Mouse (Mus musculus) megakaryocyte, embryonic 14.5 days (primary cell): Measurements from ENCODE around the gene Arhgap28. TPM values are rescaled to one million over a fixed set of nuclear protein-coding genes. Genes with fewer than 3 reads are reported as not detected.

Experiments used
- H3K27me3 ChIP-seq: replicated peaks from 2 replicates; pipeline ENCODE3; 2012; ENCODE audit warnings: inconsistent platforms
- H3K36me3 ChIP-seq: replicated peaks from 2 replicates; pipeline ENCODE3; 2012; ENCODE audit warnings: low read length, inconsistent platforms, mixed read lengths
- H3K4me1 ChIP-seq: 2 replicates; pipeline ENCODE4 v1.6.1; 2012; ENCODE audit warnings: inconsistent platforms
- H3K4me3 ChIP-seq: replicated peaks from 2 replicates; pipeline ENCODE3; 2012; ENCODE audit warnings: moderate library complexity, mild to moderate bottlenecking, inconsistent platforms
- H3K9me3 ChIP-seq: 2 replicates; pipeline ENCODE4 v1.6.1; 2012; ENCODE audit warnings: inconsistent platforms
- FLI1 ChIP-seq: IDR thresholded peaks from 2 replicates; pipeline ENCODE4 v1.6.1; 2012; ENCODE audit warnings: low read length, inconsistent platforms, mixed read lengths
- GATA1 ChIP-seq: IDR thresholded peaks from 3 replicates; pipeline ENCODE4 v1.6.1; 2012; ENCODE audit warnings: mixed read lengths, low read length, inconsistent platforms, borderline replicate concordance
- polyA plus RNA-seq: library from polyadenylated mRNA; stranded (reverse); fragments of >175 nt; gene quantifications from 2 replicates; pipeline ENCODE4 v1.2.3, GENCODE M21; 2012; ENCODE audit warnings: low replicate concordance; ENCODE audit not compliant: insufficient read depth

Gene Arhgap28
- polyA plus RNA-seq, 1 experiment, result 0.13 TPM

GRCm38 (mm10) chr17:67889481-67890325, 114.2 kb downstream of the Arhgap28 start:
- no peak for TF ChIP-seq GATA1
- H3K4me3 ChIP-seq, result no peak overlapping the region
- no peaks in the 10 kb centered on the region for H3K4me1 ChIP-seq
- peaks cover 22% of the 10 kb centered on the region; the same call in 1 of the 2 replicates for H3K9me3 ChIP-seq
- no peaks in the 10 kb centered on the region for H3K36me3 ChIP-seq
- H3K27me3 ChIP-seq, result no peaks in the 10 kb centered on the region

DNA sequence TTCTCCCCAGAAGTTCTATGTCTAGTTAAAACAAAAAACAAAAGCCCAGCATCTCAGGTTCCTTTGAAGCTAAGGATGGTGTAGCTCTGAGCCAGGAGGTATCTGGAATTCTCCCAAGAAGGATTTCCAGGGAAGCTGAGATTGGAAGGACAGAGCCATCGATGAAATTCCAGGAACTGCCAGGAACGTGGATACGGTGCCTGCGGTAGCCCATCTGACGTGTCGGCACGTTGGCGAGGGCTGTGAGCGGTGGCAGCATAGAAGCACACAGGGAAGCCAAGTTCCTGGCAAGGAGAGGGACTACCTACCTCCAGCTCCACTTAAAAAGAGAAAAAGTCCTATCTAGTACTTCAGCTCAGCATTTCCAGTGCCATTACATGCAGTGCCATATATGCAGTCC, 115.8 kb downstream of the Arhgap28 start:
- Histone ChIP-seq H3K36me3 (no peaks in the 10 kb centered on the region), H3K4me3 (no peak overlapping the region), H3K27me3 (no peaks in the 10 kb centered on the region), H3K4me1 (no peaks in the 10 kb centered on the region), H3K9me3 (peaks cover 17% of the 10 kb centered on the region; the same call in 1 of the 2 replicates)
- TF ChIP-seq GATA1 (no peak), FLI1 (no peak)

DNA sequence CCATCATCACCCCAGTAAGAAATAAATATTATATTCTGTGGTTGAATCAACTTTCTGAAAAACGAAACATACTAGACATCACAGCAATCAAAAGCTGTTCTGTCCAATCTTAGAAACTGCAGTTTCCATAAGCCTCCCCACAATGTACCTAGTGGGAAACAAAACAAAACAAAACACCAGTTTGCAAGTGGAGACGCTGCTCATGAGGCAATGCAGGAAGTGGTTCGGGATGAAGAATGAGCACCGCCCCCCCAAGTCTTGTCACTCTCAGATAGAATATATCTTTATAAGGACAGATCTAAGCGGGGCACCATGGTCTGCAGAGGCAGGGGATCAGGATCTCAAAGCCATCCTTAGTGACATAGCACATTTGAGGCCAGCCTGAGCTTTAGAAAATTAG, 117.6 kb downstream of the Arhgap28 start:
- no peak for TF ChIP-seq FLI1
- no peak for TF ChIP-seq GATA1
- no peak overlapping the region for H3K4me3 ChIP-seq
- no peaks in the 10 kb centered on the region for H3K36me3 ChIP-seq
- H3K4me1 ChIP-seq, result no peaks in the 10 kb centered on the region
- no peaks in the 10 kb centered on the region for H3K27me3 ChIP-seq
- peaks cover 16% of the 10 kb centered on the region; the same call in 1 of the 2 replicates for H3K9me3 ChIP-seq

DNA sequence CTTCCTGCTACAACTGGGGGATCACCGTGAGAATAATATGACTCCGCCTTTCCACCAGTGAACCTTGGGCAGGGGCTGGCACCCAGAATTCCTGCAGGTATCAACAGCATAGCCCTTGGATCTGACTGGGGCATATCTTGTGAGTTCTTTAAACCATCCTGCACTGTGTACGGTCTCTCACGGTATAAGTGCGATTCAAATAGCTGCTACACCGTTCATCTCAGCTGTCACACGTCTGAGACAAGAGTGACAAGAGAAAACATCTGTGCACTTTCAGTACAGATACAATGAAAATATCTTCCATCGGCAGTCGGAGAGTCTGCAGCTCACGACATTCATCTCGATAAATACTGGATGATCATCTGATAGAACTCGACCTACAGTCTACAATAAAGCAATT, 126.3 kb downstream of the Arhgap28 start:
- Histone ChIP-seq H3K9me3 (peaks cover 18% of the 10 kb centered on the region), H3K27me3 (no peaks in the 10 kb centered on the region), H3K4me3 (no peak overlapping the region), H3K36me3 (no peaks in the 10 kb centered on the region), H3K4me1 (no peaks in the 10 kb centered on the region)
- TF ChIP-seq GATA1, result no peak
- TF ChIP-seq FLI1, result no peak

DNA sequence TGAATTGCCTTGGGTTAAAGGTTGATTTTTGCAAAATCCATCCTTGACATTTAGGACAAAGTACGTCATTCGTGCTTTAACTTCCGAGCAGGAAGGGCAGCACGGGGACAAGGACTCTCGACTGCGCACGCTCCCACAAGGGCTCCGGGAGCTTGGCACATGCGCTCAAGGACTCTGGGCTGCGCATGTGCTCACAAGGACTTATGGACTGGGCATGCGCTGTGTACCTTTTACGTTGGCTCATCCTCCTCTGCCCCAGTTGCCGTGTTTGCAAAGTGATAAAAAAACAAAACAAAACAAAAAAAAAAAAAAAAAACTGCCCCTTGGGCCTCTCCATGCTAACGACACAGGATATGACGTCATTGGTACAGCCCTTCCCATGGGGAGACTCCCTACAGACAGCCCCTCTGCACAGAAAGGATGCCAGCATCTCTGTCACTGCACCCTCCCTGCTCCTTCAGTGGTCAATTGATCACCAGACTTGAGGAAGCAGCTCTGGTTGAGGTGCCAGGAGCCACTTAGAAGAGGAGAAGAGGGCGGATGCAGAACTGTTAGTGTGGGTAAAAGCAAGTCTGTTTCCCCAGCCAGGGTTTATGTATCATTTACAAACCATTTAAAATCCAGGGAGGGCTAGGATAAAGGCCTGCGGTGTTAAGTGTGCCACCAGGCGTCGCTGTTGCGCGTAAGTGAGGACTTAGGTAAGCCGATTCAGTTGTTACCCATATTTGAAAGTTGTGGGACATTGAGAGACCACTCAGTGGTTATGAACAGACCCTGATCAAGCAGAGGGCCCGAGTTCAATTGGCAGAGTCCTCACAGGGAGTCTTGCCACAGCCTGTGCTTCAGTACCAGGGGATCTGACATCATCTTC, 134.0 kb downstream of the Arhgap28 start:
- Histone ChIP-seq H3K4me3 (no peak overlapping the region), H3K4me1 (no peaks in the 10 kb centered on the region), H3K9me3 (peaks cover 42% of the 10 kb centered on the region), H3K27me3 (no peaks in the 10 kb centered on the region), H3K36me3 (no peaks in the 10 kb centered on the region)
- no peak for TF ChIP-seq GATA1
- no peak for TF ChIP-seq FLI1

DNA sequence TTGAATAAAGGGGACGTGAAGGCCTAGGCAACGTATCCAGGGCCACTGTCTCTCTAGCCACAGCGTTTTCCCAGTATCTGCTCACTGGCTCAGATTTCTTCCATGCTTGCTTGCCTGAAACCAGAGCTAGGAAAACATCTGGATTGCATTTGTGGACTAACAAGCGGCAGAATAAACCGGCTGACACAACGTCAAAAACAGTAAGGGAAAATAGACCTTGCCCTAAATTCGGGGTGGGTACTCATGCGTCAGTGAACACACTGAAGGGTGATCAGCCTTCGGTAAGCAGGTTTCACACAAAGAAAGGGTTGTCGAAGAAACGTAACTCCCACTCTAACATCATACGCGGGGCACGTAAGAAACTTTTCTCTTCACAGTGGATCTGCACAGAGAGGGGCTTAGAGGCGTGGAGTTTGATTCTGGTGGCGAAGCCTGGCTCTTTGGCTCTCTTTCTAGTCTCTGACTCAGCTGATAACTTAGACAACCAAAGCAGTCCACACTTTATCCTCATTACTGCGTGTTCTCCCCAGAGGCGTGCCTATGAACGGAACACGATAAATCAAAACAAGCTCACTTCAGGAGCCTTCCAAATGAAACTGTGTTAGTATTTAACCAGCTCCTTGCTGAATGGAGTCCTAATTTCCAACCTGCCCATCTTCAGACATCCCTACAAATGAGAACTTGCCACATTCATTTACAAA, 137.2 kb downstream of the Arhgap28 start:
- no peaks in the 10 kb centered on the region for H3K36me3 ChIP-seq
- peaks cover 35% of the 10 kb centered on the region for H3K9me3 ChIP-seq
- no peaks in the 10 kb centered on the region for H3K27me3 ChIP-seq
- no peak for TF ChIP-seq FLI1
- no peaks in the 10 kb centered on the region for H3K4me1 ChIP-seq
- no peak overlapping the region for H3K4me3 ChIP-seq

GRCm38 (mm10) chr17:67866026-67866425, 137.9 kb downstream of the Arhgap28 start:
- no peak for TF ChIP-seq FLI1
- TF ChIP-seq GATA1, result no peak
- Histone ChIP-seq H3K9me3 (peaks cover 35% of the 10 kb centered on the region), H3K4me3 (no peak overlapping the region), H3K27me3 (no peaks in the 10 kb centered on the region), H3K4me1 (no peaks in the 10 kb centered on the region), H3K36me3 (no peaks in the 10 kb centered on the region)

DNA sequence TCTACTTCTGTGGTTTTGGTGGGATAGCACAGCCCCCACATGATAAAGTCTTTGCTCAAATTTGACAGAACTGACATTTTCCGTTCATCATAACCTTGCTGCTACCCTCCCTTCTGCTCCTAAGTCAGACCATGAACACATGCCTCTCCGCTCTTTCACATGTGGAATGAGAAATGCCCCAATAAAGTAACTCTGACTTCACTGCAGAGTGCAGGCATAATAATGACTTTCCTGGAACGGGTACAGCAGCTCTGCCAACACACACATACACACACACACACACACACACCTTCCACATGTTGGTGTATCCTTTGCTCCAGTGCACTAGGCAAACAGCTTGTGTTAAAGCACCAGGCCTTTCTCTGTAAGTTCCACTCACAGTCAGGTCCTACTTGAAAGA, 139.0 kb downstream of the Arhgap28 start:
- no peaks in the 10 kb centered on the region for H3K4me1 ChIP-seq
- TF ChIP-seq FLI1 (no peak), GATA1 (no peak)
- no peak overlapping the region for H3K4me3 ChIP-seq
- H3K9me3 ChIP-seq, result peaks cover 32% of the 10 kb centered on the region
- H3K36me3 ChIP-seq, result no peaks in the 10 kb centered on the region
- no peaks in the 10 kb centered on the region for H3K27me3 ChIP-seq

- TF ChIP-seq FLI1, result no peak
- no peak for TF ChIP-seq GATA1
- H3K36me3 ChIP-seq, result no peaks in the 10 kb centered on the region
- peaks cover 28% of the 10 kb centered on the region for H3K9me3 ChIP-seq
- no peaks in the 10 kb centered on the region for H3K4me1 ChIP-seq
- no peaks in the 10 kb centered on the region for H3K27me3 ChIP-seq
- no peak overlapping the region for H3K4me3 ChIP-seq
These were observed 139.6 kb downstream of the Arhgap28 start for GRCm38 (mm10) chr17:67864363-67864762.
